Mouse (Mus musculus) thymus, adult 2 months (tissue): ENCODE data around the gene Kdm5b.

Experiments used
- CTCF ChIP-seq: fragments of 200-500 bp; IDR thresholded peaks from 2 replicates; pipeline ENCODE4 v1.5.1; 2012; ENCODE audit warnings: mild to moderate bottlenecking, control low read depth, low read length, moderate library complexity, borderline replicate concordance; ENCODE audit not compliant: control insufficient read depth, poor library complexity, insufficient read depth; ENCODE audit errors: extremely low read depth
- POLR2A ChIP-seq: fragments of 200-500 bp; IDR thresholded peaks from 2 replicates; pipeline ENCODE4 v1.6.1; 2012; ENCODE audit warnings: mild to moderate bottlenecking, low read length, control low read depth, moderate library complexity; ENCODE audit not compliant: control insufficient read depth, poor library complexity, insufficient read depth; ENCODE audit errors: extremely low read depth

DNA sequence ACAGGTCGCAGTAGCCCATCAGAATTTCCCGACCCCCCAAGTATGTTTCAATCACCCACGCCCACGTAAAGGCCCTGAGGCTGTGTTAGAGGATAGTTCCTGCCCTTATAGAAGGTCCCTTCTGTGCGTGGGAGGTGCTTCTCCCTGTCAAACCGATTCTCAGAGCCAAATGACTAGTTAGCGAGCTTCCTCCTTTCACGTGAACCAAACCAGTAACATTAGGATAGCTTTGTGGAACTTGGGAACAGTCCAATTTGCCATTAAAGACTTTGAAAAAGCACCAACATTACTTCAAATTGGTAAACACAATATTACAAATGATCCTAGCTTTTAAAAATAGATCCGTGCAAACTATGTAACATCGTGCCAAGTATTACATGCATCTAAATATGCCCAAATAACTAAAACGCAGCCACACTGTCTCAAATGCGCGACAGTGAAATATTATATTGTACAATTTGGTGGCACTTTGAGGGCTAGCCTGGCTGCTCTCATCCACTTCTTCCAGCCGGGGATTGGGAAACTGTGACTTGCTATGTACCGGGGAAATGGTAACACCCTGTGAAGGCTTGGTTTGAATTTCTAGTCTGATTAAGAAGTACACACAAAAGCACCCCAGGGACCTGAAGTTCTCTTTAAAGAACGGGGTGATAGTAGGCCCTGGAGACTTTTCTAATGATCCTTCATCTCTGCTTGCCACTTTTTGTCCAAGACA lies 45.9 kb upstream of the Kdm5b start:
- TF ChIP-seq CTCF (no peak), POLR2A (no peak)
